Mouse (Mus musculus): ENCODE measurements around the gene Havcr2. TPM values are rescaled to one million over a fixed set of nuclear protein-coding genes. Genes with fewer than 3 reads are reported as not detected.

The Havcr2 gene
- total and polyA plus RNA-seq, 3 experiments = 1.3 to 2.1 TPM; not detected in 1

GRCm38 (mm10) chr11:46437459-46438000, 17.2 kb upstream of the Havcr2 start (continued):
- TF ChIP-seq POLR2AphosphoS5 (IDR thresholded peaks at IDR 0.05; ENCODE audit: borderline replicate concordance, low read depth, low read length) = no peak
- no peak for TF ChIP-seq CTCF (IDR thresholded peaks at IDR 0.05 in 2 of 3, conservative IDR thresholded peaks at IDR 0.05 in 1 of 3; ENCODE audit: control insufficient read depth in 1 of 3, insufficient read depth in 1 of 3, low read depth in 2 of 3, low read length in 3 of 3, poor library complexity in 1 of 3, severe bottlenecking in 1 of 3)
- TF ChIP-seq MXI1 (IDR thresholded peaks at IDR 0.05; ENCODE audit: low read depth, low read length) = peak; percentile 64; the same call in 1 of the 2 replicates
- TF ChIP-seq UBTF (IDR thresholded peaks at IDR 0.05; ENCODE audit: borderline replicate concordance, insufficient read depth, low read depth, low read length) = peak; percentile 69; the same call in 1 of the 2 replicates
- no peak for TF ChIP-seq NRF1 (IDR thresholded peaks at IDR 0.05; ENCODE audit: insufficient read depth, low read depth, low read length, poor library complexity, severe bottlenecking)
- no peak for TF ChIP-seq KAT2A (conservative IDR thresholded peaks at IDR 0.05; ENCODE audit: low read depth, low read length)
- peak; percentile 83 for TF ChIP-seq SIN3A (IDR thresholded peaks at IDR 0.05; ENCODE audit: low read length)

GRCm38 (mm10) chr11:46439005-46439543, 15.7 kb upstream of the Havcr2 start:
- peak; percentile 69 for DNase-seq (ENCODE audit: low read depth, low spot score)
- peak overlapping the region; percentile 88 for H3K27ac ChIP-seq (ENCODE audit: control insufficient read depth, low read depth, low read length)
- H3K4me3 ChIP-seq (ENCODE audit: control insufficient read depth in 1 of 2, insufficient read depth in 1 of 2, low read depth in 2 of 2, low read length in 2 of 2) = peak overlapping the region; percentile 14 to 65; a peak in 3 of 4 replicates
- peaks cover 16 to 70% of the 10 kb centered on the region in 2 experiments for H3K36me3 ChIP-seq (ENCODE audit: control insufficient read depth in 1 of 2, insufficient read depth in 2 of 2, low read length in 2 of 2)
- no peaks in the 10 kb centered on the region for H3K27me3 ChIP-seq (ENCODE audit: control insufficient read depth in 1 of 2, insufficient read depth in 2 of 2, low read length in 2 of 2)
- H3K9me3 ChIP-seq (replicated peaks; ENCODE audit: insufficient read depth, low read length) = no peaks in the 10 kb centered on the region
- TF ChIP-seq USF1 (IDR thresholded peaks at IDR 0.05; ENCODE audit: low read depth, low read length) = peak; percentile 67
- TF ChIP-seq UBTF (IDR thresholded peaks at IDR 0.05; ENCODE audit: borderline replicate concordance, insufficient read depth, low read depth, low read length) = no peak
- peak; percentile 19; the same call in 1 of the 2 replicates for TF ChIP-seq POLR2AphosphoS2 (IDR thresholded peaks at IDR 0.05; ENCODE audit: low read length)
- TF ChIP-seq ETS1 (IDR thresholded peaks at IDR 0.05; ENCODE audit: low read depth, low read length) = peak; percentile 92
- TF ChIP-seq NRF1 (IDR thresholded peaks at IDR 0.05; ENCODE audit: insufficient read depth, low read depth, low read length, poor library complexity, severe bottlenecking) = no peak
- TF ChIP-seq EP300 (IDR thresholded peaks at IDR 0.05; ENCODE audit: low read depth in 1 of 2, low read length in 2 of 2) = peak; percentile 83 to 94
- TF ChIP-seq GATA1 (IDR thresholded peaks at IDR 0.05; ENCODE audit: low read depth, low read length) = peak; percentile 92
- no peak for TF ChIP-seq JUND (IDR thresholded peaks at IDR 0.05; ENCODE audit: low read depth, low read length)
- peak; percentile 84 for TF ChIP-seq ZNF384 (IDR thresholded peaks at IDR 0.05; ENCODE audit: low read depth, low read length)
- TF ChIP-seq RCOR1 (IDR thresholded peaks at IDR 0.05; ENCODE audit: low read depth, low read length) = 0 out of 2 replicates have a peak, but pooled peaks have one; percentile 62
- no peak; the same call in 1 of the 2 replicates for TF ChIP-seq TAL1 (IDR thresholded peaks at IDR 0.05; ENCODE audit: low read length)
- peak; percentile 84 for TF ChIP-seq SIN3A (IDR thresholded peaks at IDR 0.05; ENCODE audit: low read length)
- peak; percentile 88; the same call in 1 of the 2 replicates for TF ChIP-seq BHLHE40 (IDR thresholded peaks at IDR 0.05; ENCODE audit: borderline replicate concordance, low read depth, low read length)
- peak; percentile 62 for TF ChIP-seq MXI1 (IDR thresholded peaks at IDR 0.05; ENCODE audit: low read depth, low read length)
- TF ChIP-seq TCF12 (IDR thresholded peaks at IDR 0.05; ENCODE audit: low read depth, low read length) = peak; percentile 88
- peak overlapping the region; percentile 99 for H3K9ac ChIP-seq (ENCODE audit: control insufficient read depth, low read depth, low read length, poor library complexity, severe bottlenecking)
- H3K4me1 ChIP-seq (ENCODE audit: control insufficient read depth in 1 of 2, insufficient read depth in 2 of 2, low read length in 2 of 2) = peaks cover 45 to 60% of the 10 kb centered on the region in 2 experiments
- H3K79me2 ChIP-seq (ENCODE audit: control insufficient read depth, insufficient read depth, low read length, poor library complexity) = peaks cover 35% of the 10 kb centered on the region
